Mouse (Mus musculus) kidney, adult 9 months (tissue): ENCODE results near the gene Tmtc2.

Experiments used
- DNase-seq: peaks from one replicate; pipeline ENCODE4 v3.0.0; 2022

Tmtc2 gene

GRCm38 (mm10) chr10:105492485-105492884 lies 81.8 kb downstream of the Tmtc2 start:
- DNase-seq = no peak

GRCm38 (mm10) chr10:105490748-105491147 lies 83.5 kb downstream of the Tmtc2 start:
- no peak for DNase-seq

GRCm38 (mm10) chr10:105489970-105490735 lies 84.1 kb downstream of the Tmtc2 start:
- peak; percentile 4 for DNase-seq

- no peak for DNase-seq
Observed at GRCm38 (mm10) chr10:105486977-105487376, 87.3 kb downstream of the Tmtc2 start.

- no peak for DNase-seq
Observed at GRCm38 (mm10) chr10:105484355-105485094, 89.7 kb downstream of the Tmtc2 start.

- no peak for DNase-seq
Observed at GRCm38 (mm10) chr10:105479771-105480170, 94.5 kb downstream of the Tmtc2 start.

GRCm38 (mm10) chr10:105477623-105478238 lies 96.5 kb downstream of the Tmtc2 start:
- DNase-seq = no peak

- DNase-seq = no peak
Observed at GRCm38 (mm10) chr10:105474162-105474830, 100.0 kb downstream of the Tmtc2 start.

- DNase-seq = no peak
Observed at GRCm38 (mm10) chr10:105464378-105464777, 109.9 kb downstream of the Tmtc2 start.

- DNase-seq = no peak
Observed at GRCm38 (mm10) chr10:105453441-105453840, 120.8 kb downstream of the Tmtc2 start.

GRCm38 (mm10) chr10:105447191-105447590 lies 127.1 kb downstream of the Tmtc2 start:
- DNase-seq = no peak

- no peak for DNase-seq
Observed at GRCm38 (mm10) chr10:105444309-105444708, 129.9 kb downstream of the Tmtc2 start.

- DNase-seq = no peak
Observed at GRCm38 (mm10) chr10:105434879-105435278, 139.4 kb downstream of the Tmtc2 start.

GRCm38 (mm10) chr10:105430885-105431284 lies 143.4 kb downstream of the Tmtc2 start:
- no peak for DNase-seq

- DNase-seq = no peak
Observed at GRCm38 (mm10) chr10:105430232-105430631, 144.0 kb downstream of the Tmtc2 start.

- no peak for DNase-seq
Observed at GRCm38 (mm10) chr10:105428080-105428479, 146.2 kb downstream of the Tmtc2 start.

- no peak for DNase-seq
Observed at GRCm38 (mm10) chr10:105427625-105428024, 146.6 kb downstream of the Tmtc2 start.

GRCm38 (mm10) chr10:105425052-105425451 lies 149.2 kb downstream of the Tmtc2 start:
- no peak for DNase-seq

GRCm38 (mm10) chr10:105423187-105423586 lies 151.1 kb downstream of the Tmtc2 start:
- DNase-seq = no peak

GRCm38 (mm10) chr10:105417845-105418383 lies 156.3 kb downstream of the Tmtc2 start:
- no peak for DNase-seq

- no peak for DNase-seq
Observed at GRCm38 (mm10) chr10:105416601-105417000, 157.7 kb downstream of the Tmtc2 start.

- DNase-seq = no peak
Observed at GRCm38 (mm10) chr10:105405856-105406527, 168.3 kb downstream of the Tmtc2 start.
